Mouse (Mus musculus) kidney, postnatal 36 days (tissue): ENCODE results near the gene Usp29.
"Not testable (repeated sequence)": the region's sequence is repeated elsewhere in the genome, so short reads cannot be mapped to it uniquely, and the experiment has no call there.

ENCODE experiments used
- DNase-seq, 2 experiments: peaks; one replicate each; pipeline ENCODE4 v3.0.0; 2021 to 2022; ENCODE audit warnings: mixed read lengths in 2 of 2

The Usp29 gene

DNA sequence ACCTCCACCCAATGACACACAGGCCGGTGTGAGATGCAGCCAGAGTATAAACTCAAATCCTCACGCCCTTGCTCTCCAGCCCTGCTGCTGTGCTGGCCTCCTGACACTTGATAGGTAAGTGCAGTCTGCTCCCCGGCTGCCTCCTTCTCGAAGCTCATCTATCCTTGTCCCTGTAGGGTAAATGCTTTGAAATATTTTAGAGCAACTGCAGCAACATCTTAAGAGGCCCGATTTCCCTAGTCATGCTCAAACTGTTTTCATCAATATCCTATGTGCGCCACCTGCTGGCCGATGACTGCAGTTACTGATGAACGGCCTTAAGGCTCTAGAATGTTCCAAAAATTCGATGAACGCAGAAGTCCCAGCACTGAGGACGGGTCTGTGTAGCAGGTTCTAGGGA lies 206.7 kb downstream of the Usp29 start:
- DNase-seq = peak; percentile 48 to 87

DNA sequence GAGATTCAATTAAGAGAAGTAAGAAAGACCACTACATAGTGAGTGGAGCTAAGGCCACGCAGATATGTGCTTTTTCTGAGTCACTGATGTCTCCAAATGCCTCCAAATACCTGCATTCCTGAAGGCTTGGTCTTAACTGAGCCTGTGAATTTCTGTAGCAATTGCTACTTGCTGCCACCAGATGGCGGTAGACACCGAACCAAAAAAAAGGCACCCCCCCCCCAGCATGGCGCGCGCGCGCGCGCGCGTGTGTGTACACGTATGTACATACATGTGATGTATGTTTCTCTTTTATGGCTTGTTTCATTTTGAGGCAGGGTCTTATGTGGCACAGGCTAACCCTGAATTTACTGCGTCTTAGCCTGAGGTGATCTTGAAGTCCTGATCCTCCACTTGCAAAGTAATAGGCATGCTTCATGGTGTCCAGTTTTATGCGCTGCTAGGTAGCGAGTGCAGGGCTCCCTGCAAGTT lies 210.4 kb downstream of the Usp29 start:
- peak in 1 of 2 experiments; percentile 17 for DNase-seq

DNA sequence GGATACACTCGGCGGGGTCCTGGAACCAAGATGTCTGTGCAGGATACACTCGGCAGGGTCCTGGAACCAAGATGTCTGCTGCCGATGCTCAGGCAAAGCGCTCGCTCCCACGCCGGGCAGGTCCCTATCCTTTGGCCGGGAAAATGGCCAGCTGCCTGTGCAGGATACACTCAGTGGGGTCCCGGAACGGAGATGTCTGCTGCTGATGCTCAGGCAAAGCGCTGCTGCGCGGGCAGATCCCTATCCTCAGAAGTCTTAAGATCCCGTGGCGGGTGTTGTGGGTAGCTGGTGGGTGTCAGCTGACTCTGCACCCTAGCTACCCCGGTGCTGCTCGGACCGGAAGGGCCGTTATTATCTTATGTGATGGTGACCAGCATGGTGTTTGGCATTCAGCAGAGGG lies 217.7 kb downstream of the Usp29 start:
- DNase-seq = not testable (repeated sequence)

DNA sequence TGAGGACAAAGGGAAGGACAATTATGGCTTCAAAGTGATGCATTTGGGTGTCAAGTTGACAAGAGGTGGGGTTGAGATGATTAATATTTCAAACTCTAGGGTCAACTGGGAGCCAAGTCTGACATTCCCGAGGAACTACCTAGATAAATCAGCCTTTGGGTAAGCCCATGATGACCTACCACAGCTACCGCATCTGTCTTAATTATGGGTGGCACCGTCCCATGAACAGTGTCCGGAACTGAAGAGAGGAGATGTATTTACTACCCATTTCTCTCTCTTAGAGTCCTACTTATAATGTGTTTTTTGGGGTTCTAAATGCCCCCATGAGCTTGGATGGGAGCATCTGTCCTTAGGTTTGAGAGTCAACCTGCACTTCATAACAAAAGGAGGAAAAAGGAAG lies 226.2 kb downstream of the Usp29 start:
- no peak for DNase-seq

GRCm38 (mm10) chr7:6958574-6958973 lies 228.2 kb downstream of the Usp29 start:
- no peak for DNase-seq

DNA sequence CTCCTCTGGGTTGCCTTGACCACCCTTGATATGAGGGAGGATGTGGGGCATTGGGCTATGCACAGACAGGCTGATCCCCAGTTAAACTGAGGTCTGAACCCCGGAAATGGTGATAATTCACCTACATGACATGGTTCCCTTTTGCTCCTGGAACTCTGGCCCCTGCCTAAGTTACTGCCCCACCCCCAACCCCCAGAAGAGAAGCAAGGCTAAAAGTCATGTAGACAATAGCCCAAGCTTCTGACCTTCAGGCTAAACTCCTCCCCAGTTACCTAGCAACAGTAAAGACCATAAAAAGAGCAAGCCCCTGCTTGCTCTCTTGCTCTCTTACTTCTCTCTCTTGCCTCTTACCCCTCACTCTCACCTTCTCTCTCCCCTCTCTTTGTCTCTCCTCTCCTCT lies 243.2 kb downstream of the Usp29 start:
- DNase-seq = no peak

GRCm38 (mm10) chr7:6976890-6977289 lies 246.5 kb downstream of the Usp29 start:
- no peak for DNase-seq

GRCm38 (mm10) chr7:6995251-6995650 lies 264.9 kb downstream of the Usp29 start, which contains the start of gene Aurkc:
Aurkc (plus strand) TSS chr7:6995300.
- not testable (repeated sequence) for DNase-seq

- DNase-seq = not testable (repeated sequence)
Observed at GRCm38 (mm10) chr7:6998914-6999313, 268.5 kb downstream of the Usp29 start.

DNA sequence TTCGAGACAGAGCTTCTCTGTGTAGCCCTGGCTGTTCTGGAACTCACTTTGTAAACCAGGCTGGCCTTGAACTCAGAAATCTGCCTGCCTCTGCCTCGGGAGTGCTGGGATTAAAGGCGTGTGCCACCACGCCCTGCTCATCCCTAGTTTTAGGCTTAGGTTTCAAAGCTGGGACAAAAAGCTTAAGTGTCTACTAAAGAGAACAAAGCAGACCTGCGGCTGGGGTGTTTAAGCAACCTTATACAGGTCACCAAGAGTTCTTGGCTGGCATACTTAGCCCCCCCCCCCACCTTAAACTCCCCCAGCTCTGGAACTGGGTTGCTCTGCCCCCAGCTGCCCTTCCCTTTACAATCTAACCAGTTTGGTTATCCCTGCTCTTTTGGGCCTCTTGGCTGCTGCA lies 275.1 kb downstream of the Usp29 start:
- not testable (repeated sequence) for DNase-seq
